Mouse (Mus musculus): ENCODE data around the gene Rrm2.
A peak's percentile ranks its signal among the peaks of the same experiment; 100 is the strongest.

Gene Rrm2

GRCm38 (mm10) chr12:24705502-24706263 is 2.4 kb upstream of the Rrm2 start:
- no peak for DNase-seq

GRCm38 (mm10) chr12:24706764-24707479 is 1.1 kb upstream of the Rrm2 start:
- no peak for DNase-seq

- DNase-seq, result no peak
These were observed 600 bp upstream of the Rrm2 start for GRCm38 (mm10) chr12:24707480-24707802.

DNA sequence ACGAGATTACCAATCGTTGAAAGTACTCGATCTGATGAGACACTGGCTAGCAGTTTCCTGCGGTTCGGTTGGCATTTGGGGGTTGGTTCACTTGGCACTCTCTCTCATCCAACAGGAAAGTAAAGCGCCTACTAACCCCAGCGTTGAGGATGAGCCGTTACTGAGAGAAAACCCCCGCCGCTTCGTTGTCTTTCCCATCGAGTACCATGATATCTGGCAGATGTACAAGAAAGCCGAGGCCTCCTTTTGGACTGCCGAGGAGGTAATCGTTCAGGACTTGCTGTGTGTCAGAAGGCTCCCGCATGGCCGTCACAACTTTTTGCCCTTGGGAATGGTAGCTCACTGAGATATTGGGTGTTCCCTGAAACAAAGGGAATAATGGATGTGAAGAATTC is 780 bp downstream of the Rrm2 start:
- no peak for DNase-seq

DNA sequence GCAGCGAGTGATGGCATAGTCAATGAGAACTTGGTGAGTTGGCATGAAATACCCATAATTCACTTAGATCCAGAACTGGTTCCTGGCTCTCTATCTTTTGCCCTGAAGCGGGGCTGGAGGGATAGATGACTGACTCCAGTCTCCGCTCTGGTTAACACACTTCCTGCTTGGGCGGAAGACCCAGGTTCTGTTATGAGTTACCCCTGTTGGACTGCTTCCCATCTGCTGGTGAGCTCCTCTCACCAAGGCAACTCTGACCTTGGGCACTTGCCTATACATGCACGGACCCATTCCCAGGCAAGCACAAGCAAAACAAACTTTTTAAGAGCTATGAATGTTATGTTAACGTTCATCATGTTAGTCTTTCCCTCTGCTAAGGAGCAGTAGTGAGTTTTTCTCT is 1.4 kb downstream of the Rrm2 start:
- no peak for DNase-seq

DNA sequence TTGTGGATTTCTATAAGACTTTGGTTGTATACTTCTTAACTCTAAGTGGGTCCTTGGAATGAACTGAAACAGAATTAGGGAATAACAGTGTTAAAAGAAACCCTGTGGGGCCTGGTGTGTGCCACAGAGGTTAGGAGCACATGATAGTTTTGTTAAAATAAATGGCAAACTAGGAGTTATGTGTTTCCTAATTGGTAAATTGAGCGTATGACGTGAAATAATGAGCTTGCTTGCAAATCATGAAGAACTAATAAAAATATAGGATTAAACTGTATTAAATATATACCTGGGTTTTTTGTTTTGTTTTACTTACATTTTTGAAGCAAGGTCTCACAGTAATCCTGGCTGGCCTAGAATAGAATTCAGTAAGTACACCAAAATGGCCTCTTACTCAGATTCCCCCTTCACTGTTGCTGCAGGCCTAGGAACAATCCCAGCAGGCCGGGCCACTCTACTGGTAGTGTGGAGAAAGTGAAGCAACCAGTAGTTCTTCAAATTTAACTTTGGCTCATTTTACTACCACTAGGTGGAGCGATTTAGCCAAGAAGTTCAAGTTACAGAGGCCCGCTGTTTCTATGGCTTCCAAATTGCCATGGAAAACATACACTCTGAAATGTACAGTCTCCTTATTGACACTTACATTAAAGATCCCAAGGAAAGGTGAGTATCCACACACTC is 1.9 kb downstream of the Rrm2 start:
- DNase-seq, result peak; percentile 91

GRCm38 (mm10) chr12:24710672-24711071 is 2.6 kb downstream of the Rrm2 start:
- peak; percentile 37 for DNase-seq

DNA sequence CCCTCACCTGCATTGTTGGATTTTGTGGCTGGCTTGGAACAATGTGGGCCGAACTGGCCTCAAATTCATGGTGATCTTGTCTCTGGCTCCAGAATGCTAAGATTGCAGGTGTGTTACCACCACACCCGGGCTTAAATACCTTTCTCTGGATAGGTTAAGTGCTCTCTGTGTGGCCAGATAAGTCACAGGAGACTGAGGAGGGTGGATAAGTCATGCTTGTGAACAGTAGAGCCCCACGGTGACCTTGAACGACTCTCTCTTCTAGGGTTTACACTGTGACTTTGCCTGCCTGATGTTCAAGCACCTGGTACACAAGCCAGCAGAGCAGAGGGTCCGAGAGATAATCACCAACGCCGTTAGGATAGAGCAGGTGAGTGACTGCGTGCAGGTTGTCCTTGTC is 4.4 kb downstream of the Rrm2 start:
- no peak for DNase-seq

DNA sequence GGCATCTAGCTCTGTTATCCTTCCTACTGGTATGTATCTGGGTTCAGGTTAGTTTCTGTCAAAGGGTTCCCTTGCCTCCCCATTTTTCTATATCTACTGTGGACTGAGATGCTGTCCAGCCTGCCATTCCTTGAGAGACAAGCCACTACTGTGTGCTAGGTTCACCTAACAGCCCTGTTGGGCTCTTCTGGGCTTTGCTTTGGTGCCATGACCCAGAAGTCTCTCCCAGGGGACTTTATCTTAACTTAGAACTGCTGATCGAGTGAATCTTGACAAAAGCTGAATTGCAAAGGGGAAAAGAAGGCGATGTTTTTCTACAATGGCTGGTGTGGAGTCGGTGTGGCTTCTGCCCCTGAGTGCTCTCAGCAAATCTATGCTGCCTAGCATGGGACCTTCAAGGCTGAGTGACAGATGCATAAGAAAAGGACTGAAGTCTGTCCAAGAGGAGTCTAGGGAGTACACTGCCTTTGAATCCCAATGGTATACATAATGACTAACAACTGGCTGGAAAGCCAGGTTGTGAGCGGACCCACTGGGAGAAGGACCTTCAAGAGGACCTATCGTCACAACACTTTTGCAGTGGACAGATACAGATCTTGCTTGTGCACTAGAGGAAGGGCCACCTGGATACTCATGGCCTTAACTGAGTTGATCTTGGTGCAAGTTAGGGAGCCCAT is 6.7 kb downstream of the Rrm2 start:
- DNase-seq, result no peak

- no peak for DNase-seq
These were observed 7.3 kb downstream of the Rrm2 start for GRCm38 (mm10) chr12:24715268-24715896.

DNA sequence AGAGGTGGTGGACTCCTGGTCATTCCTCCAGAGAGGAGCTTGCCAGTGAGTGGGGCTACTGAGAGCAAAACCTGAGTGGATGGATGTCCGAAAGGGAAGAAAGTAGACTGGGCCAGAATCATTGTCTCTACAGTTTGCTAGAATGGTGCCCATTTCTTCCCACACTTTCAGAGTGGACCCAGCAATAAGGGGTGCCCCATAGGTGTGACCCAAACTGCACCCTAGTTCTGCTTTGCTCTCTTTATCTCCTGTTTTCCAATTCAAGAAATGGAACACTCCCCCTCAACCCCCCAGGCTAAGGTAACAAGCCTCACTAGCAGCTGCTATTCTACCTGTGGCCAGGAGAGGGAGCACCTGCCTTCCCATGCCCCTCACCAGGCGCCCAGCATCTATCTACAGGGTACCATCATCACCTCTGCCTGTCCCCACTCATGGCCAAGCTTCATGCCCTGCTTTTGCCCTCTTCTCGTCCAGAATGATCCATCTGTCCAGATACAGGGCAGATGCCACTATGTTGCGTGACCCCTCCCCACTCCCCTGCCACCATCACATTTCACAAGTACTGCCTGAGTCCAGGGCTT is 8.8 kb downstream of the Rrm2 start:
- DNase-seq, result peak; percentile 46

DNA sequence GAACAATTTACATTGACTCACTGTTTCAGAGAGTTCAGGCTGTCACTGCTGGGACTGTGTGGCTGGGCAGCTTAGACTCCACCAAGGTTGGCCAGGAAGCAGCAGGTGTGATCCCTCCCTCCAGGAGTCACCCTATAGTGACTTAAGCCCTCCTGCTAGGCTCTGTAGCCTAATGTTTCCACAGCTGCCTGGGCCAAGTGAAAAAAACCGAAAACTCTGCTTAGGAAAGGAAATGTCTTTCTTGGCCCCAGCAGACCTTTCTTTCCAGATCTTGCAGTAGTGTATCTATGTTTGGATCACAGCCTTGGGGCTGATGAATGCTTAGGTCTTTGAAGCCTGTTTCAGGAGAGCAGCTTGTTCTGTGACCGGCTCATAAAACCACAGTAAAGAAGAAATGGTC is 15.4 kb downstream of the Rrm2 start:
- DNase-seq, result no peak

DNA sequence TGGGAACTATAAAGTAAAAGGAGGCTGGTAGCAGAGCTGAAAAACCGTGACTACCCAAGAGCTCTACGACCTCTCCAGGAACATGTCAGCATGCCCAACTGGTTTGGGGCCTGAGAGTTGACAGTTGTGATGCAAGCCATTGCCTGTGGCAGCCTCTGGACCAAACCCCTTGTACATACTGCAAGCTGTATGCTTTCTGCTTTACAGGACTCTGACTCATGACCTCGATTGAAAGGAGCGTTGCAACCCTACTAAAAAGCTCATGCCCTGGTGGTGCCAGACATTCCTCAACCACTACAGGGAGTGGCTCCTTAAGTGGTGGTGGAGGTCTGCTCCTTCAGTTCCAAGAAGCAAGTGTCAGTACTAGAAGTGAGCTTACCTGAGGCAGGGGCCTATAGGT is 15.8 kb downstream of the Rrm2 start:
- DNase-seq, result no peak

- DNase-seq, result peak; percentile 45
These were observed 16.3 kb downstream of the Rrm2 start for GRCm38 (mm10) chr12:24724369-24724768.

GRCm38 (mm10) chr12:24734828-24735394 is 26.9 kb downstream of the Rrm2 start:
- peak; percentile 53 for DNase-seq

GRCm38 (mm10) chr12:24736956-24737355 is 28.9 kb downstream of the Rrm2 start:
- no peak for DNase-seq

DNA sequence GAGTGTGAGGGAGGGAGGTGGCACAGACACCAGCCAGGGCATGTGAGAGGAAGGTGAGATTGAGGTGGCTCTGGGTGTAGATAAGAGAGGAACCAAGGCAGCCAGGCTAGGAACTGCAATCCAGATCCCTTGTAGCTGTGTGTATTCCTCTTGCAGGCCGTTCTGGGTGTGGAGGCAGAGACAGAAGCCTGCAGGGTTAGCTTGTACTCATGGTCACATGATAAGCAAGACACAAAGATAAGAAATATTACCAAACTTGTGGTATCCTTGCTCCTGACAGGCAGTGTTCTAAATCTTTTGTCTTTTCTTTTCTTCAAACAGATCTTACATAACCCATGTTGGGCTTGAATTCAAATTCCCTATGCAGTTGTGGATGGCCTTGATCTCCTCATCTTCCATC is 31.9 kb downstream of the Rrm2 start:
- no peak for DNase-seq

DNA sequence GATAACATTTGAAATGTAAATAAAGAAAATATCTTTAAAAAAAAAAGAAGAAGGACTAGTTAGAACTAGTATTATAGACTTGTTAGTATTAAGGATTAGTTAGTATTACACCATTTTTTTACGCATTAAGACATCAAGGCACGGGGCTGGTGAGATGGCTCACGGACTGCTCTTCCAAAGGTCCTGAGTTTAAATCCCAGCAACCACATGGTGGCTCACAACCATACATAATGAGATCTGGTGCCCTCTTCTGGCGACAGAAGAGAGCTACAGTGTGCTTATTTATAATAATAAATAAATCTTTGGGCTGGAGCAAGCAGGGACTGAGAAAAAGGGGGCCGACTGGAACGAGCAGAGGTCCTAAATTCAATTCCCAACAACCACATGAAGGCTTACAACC is 33.5 kb downstream of the Rrm2 start:
- peak; percentile 29 for DNase-seq

DNA sequence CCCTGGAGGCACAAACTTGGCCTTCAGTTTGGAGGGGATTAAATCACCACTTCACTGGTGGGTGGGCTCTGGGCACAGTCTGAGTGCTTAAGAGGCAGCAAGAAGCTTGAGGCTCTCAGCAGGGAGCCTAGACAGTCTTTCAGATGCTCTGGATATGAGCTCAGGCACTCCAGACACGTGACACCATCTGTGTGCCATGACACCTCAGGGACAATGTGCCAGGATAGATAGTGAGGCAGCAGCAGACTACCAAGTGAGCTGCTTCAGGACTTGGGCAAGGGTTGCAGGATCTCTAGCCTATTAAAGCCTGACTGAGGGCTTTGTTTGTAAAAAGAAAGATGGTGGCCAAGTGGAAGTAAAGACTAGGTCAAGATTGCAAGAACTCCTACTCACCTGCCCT is 36.3 kb downstream of the Rrm2 start:
- DNase-seq, result no peak

- DNase-seq, result peak; percentile 71
These were observed 38.7 kb downstream of the Rrm2 start for GRCm38 (mm10) chr12:24746579-24747296.

DNA sequence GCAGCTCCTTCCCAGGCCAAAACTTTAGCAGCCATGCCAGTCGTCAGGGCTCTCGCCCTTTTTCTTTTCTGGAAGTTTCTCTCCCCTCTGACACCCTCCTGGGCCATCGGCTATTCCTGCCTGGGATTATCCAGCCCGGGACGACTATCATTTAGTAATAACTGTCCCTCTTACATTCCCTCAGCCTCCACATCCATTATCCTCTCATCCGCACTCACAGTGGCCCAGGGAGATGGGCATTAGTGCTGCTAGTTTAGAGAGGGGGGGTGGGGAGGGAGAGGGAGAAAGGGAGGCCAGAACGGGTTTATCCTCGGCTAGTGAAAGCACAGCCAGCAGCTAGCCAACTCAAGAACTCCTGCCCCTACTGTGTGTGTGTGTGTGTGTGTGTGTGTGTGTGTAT is 39.3 kb downstream of the Rrm2 start:
- DNase-seq, result no peak

DNA sequence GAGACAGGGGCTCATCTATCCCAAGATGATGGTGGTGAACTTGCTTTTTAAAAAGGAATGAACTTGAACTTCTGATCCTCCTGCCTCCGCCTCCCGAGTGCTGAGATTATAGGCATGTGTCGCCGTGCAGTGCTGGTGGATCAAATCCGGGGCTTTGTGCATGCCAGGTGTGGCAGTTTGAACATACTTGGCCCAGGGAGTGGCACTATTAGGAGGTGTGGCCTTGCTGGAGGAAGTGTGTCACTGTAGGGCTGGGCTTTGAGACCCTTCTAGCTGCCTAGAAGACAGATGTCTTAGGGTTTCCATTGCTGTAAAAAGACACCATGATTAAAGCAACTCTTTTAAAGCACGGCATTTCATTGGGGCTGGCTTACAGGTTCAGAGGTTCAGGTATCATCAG is 42.5 kb downstream of the Rrm2 start:
- no peak for DNase-seq
